Mouse (Mus musculus) G1E (cell line): Measurements from ENCODE around the gene Mthfd2. TPM values are rescaled to one million over a fixed set of nuclear protein-coding genes. Genes with fewer than 3 reads are reported as not detected.

Experiments
- ATAC-seq: 2 replicates; pipeline ENCODE4 v1.8.0; 2016; ENCODE audit warnings: mild to moderate bottlenecking; ENCODE audit not compliant: insufficient number of reproducible peaks, poor library complexity, low FRiP score, severe bottlenecking; ENCODE audit errors: extremely low read depth
- DNase-seq: peaks from one replicate; pipeline ENCODE4 v3.0.0; 2012; ENCODE audit warnings: low spot score
- H3K27me3 ChIP-seq: 2 replicates; pipeline ENCODE4 v1.6.1; 2012; ENCODE audit warnings: mild to moderate bottlenecking, low read length, inconsistent platforms; ENCODE audit not compliant: insufficient read depth
- H3K36me3 ChIP-seq: replicated peaks from 2 replicates; pipeline ENCODE3; 2012; ENCODE audit warnings: mild to moderate bottlenecking, inconsistent platforms
- H3K4me1 ChIP-seq: 2 replicates; pipeline ENCODE4 v1.6.1; 2012; ENCODE audit warnings: low read depth, low read length, inconsistent platforms, mixed read lengths; ENCODE audit not compliant: insufficient read depth
- H3K4me3 ChIP-seq: 2 replicates; pipeline ENCODE4 v1.5.1; 2012; ENCODE audit warnings: low read depth, mild to moderate bottlenecking, inconsistent platforms, low read length, moderate library complexity, mixed read lengths
- H3K9me3 ChIP-seq: replicated peaks from 2 replicates; pipeline ENCODE4 v1.6.1; 2012; ENCODE audit warnings: inconsistent platforms
- CTCF ChIP-seq: IDR thresholded peaks from 2 replicates; pipeline ENCODE4 v1.5.1; 2012; ENCODE audit warnings: low read depth, low read length, inconsistent platforms, mixed read lengths
- GATA1 ChIP-seq: IDR thresholded peaks from 2 replicates; pipeline ENCODE4 v1.6.1; 2012; ENCODE audit warnings: borderline replicate concordance, low read length, inconsistent platforms, mixed read lengths
- GATA2 ChIP-seq: IDR thresholded peaks from 2 replicates; pipeline ENCODE4 v1.6.1; 2012; ENCODE audit warnings: low read depth, low read length, inconsistent platforms, borderline replicate concordance
- POLR2AphosphoS5 ChIP-seq: IDR thresholded peaks from 2 replicates; pipeline ENCODE4 v1.6.1; 2012; ENCODE audit warnings: low read depth, low read length, inconsistent platforms; ENCODE audit not compliant: insufficient replicate concordance
- TAL1 ChIP-seq: conservative IDR thresholded peaks from 2 replicates; pipeline ENCODE4 v1.6.1; 2012; ENCODE audit warnings: low read depth, low read length, inconsistent platforms, mixed read lengths
- polyA plus RNA-seq: library from polyadenylated mRNA; stranded (reverse); fragments of >175 nt; gene quantifications from 2 replicates; pipeline ENCODE4 v1.2.3, GENCODE M21; 2012
- total RNA-seq, 2 experiments: library from RNA; stranded (forward) in 1 of 2; stranded (reverse) in 1 of 2; fragments of 200-1000 nt in 1 of 2; fragments of >200 nt in 1 of 2; fragmentation: Nextera tagmentation in 1 of 2; gene quantifications; 2 replicates each; pipeline ENCODE4 v1.2.3; 2014 to 2017

Mthfd2 gene
- total and polyA plus RNA-seq, 3 experiments = 31.5 to 37.9 (median 35.8) TPM

- TF ChIP-seq CTCF (no peak), TAL1 (no peak), GATA1 (no peak), GATA2 (no peak), POLR2AphosphoS5 (no peak)
- Histone ChIP-seq H3K9me3 (no peaks in the 10 kb centered on the region), H3K4me3 (no peak overlapping the region), H3K27me3 (no peaks in the 10 kb centered on the region), H3K4me1 (peaks cover 11% of the 10 kb centered on the region), H3K36me3 (peaks cover 68% of the 10 kb centered on the region)
- DNase-seq (no peak), ATAC-seq (no peak)
Measured at GRCm38 (mm10) chr6:83342957-83343356, 17.2 kb upstream of the Mthfd2 start.

DNA sequence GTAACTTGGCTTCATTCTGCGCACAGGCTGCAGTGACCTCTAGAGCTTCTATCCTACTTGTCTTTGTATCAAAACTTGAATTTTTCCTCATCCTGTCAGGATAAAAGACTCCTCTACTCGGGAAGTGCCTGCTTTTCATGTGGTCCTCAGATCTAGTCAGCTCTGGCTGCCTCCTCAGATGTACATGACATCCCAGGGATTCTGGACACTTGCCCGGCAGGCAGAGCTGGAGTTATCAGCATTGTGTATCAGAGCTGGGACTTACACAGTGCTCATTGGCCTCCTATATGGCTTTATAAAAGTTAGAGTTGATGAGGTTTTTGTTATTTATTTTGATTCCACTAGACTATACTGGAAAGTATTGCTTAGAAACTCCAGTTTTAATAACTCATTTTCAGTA lies 15.7 kb upstream of the Mthfd2 start:
- DNase-seq (no peak), ATAC-seq (no peak)
- Histone ChIP-seq H3K4me3 (no peak overlapping the region), H3K27me3 (no peaks in the 10 kb centered on the region), H3K36me3 (peaks cover 75% of the 10 kb centered on the region), H3K9me3 (no peaks in the 10 kb centered on the region), H3K4me1 (peaks cover 3% of the 10 kb centered on the region; the same call in 1 of the 2 replicates)
- TF ChIP-seq CTCF = no peak
- no peak for TF ChIP-seq GATA1
- TF ChIP-seq POLR2AphosphoS5 = no peak
- no peak for TF ChIP-seq GATA2
- no peak for TF ChIP-seq TAL1

DNA sequence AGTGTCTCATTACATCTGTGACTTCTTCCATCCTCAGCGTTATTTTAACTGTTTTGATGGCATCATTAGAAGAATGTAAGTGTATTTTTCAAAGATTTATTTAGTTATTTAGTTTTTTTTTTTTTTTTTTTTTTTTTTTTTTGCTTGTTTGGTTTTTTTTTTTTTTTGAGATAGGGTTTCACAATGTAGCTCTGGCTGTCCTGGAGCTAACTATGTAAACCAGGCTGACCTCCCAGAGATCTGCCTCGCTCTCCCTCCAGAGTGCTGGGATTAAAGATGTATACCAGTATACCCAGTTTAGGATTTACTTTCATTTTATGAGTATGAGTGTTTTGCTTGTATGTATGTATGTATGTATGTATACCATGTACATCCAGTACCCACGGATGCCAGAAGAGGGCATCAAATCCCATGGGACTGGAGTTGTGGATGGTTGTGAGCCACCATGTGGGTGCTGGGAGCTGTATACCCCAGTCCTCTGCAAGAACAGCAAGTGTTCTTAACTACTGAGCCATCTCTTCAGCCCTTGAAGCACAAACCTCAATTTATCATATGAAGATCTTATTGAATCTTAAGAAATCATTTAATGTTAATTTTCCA lies 2.0 kb upstream of the Mthfd2 start:
- DNase-seq = no peak
- TF ChIP-seq CTCF (no peak), GATA2 (no peak), TAL1 (no peak), POLR2AphosphoS5 (no peak), GATA1 (no peak)
- peaks cover 55% of the 10 kb centered on the region for H3K36me3 ChIP-seq
- no peak for ATAC-seq
- H3K27me3 ChIP-seq = no peaks in the 10 kb centered on the region
- H3K9me3 ChIP-seq = no peaks in the 10 kb centered on the region
- peak overlapping the region; percentile 82; the same call in 1 of the 2 replicates for H3K4me3 ChIP-seq
- H3K4me1 ChIP-seq = peaks cover 34% of the 10 kb centered on the region

DNA sequence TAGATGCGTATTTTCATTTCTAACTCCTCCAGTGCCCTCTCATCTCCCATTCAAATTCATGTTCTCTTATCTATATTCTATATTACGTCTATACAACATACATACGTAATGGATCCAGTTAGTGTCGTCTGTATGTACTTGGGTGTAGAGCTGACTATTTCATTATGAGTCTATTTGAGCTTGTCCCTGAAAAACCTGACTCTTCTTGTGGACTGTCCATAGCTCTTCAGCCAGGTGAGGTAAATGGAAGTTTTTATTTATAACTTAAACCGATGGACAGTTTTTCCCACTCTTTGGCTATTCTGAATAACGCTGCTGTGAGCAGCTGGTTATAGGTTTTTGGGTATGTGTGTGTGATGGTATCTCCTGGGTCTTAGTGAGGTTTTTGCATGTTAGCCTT lies 1.1 kb upstream of the Mthfd2 start:
- Histone ChIP-seq H3K4me1 (peaks cover 39% of the 10 kb centered on the region), H3K36me3 (peaks cover 49% of the 10 kb centered on the region), H3K9me3 (no peaks in the 10 kb centered on the region), H3K27me3 (no peaks in the 10 kb centered on the region), H3K4me3 (peak overlapping the region; percentile 82)
- no peak for ATAC-seq
- TF ChIP-seq TAL1 (no peak), GATA1 (no peak), CTCF (no peak), POLR2AphosphoS5 (no peak), GATA2 (no peak)
- DNase-seq = no peak

DNA sequence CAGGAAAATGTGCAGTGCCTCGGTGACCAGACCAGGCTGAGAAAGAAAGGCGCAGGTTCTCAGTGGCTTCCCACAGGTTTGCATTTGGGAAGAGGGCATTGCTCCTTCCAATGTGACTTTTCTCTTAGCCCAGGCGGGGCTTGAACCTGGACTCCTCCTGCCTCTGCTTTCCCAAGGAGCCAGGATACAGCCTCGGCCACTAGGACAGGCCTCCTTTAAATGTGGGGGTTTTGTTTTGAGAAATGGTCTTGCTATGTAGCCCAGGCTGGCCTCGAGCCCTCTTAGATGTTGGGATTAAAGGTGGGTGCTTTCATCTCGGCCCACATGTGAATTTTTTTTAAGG lies 657 bp upstream of the Mthfd2 start:
- peaks cover 46% of the 10 kb centered on the region for H3K36me3 ChIP-seq
- TF ChIP-seq POLR2AphosphoS5 = no peak
- no peak for TF ChIP-seq GATA1
- TF ChIP-seq TAL1 = no peak
- TF ChIP-seq CTCF = no peak
- no peak for TF ChIP-seq GATA2
- H3K27me3 ChIP-seq = no peaks in the 10 kb centered on the region
- no peak for ATAC-seq
- peaks cover 43% of the 10 kb centered on the region for H3K4me1 ChIP-seq
- H3K4me3 ChIP-seq = peak overlapping the region; percentile 82
- H3K9me3 ChIP-seq = no peaks in the 10 kb centered on the region
- no peak for DNase-seq

GRCm38 (mm10) chr6:83323652-83324419 lies 1.9 kb downstream of the Mthfd2 start:
- no peaks in the 10 kb centered on the region for H3K27me3 ChIP-seq
- TF ChIP-seq GATA1 (no peak), CTCF (no peak), TAL1 (no peak), GATA2 (no peak), POLR2AphosphoS5 (no peak)
- ATAC-seq = no peak
- peak; percentile 35 for DNase-seq
- H3K4me1 ChIP-seq = peaks cover 46% of the 10 kb centered on the region
- H3K4me3 ChIP-seq = peak overlapping the region; percentile 44; the same call in 1 of the 2 replicates
- H3K9me3 ChIP-seq = no peaks in the 10 kb centered on the region
- peaks cover 26% of the 10 kb centered on the region for H3K36me3 ChIP-seq
